In genomic region chr2:5529992-5530391, GRCm38 (mm10) we compare ENCODE assay signal across 31 mouse cellular contexts.
DNase-seq lines count a peak whose midpoint lies in the region; ATAC-seq lines count a peak whose summit lies in the region.
"Had no signal": no experiment of that assay in that cellular context is flagged by ENCODE, and none has a peak within 500 bp of the region (broad histone marks: within the 10 kb centered on the region; RNA-seq: fewer than 3 reads in every experiment).

No protein-coding gene starts in this region.

- no peaks in the 10 kb centered on the region for H3K9me3 ChIP-seq in forebrain, embryonic 15.5 days
- H3K9me3 ChIP-seq in forebrain, embryonic 10.5 days = no peaks in the 10 kb centered on the region
- H3K9me3 ChIP-seq: embryonic facial prominence, embryonic 10.5 days; embryonic facial prominence, embryonic 15.5 days; heart, embryonic 15.5 days; hindbrain, embryonic 12.5 days; limb, embryonic 13.5 days; liver, embryonic 12.5 days; neural tube, embryonic 15.5 days; stomach, embryonic 15.5 days had no signal

- no peaks in the 10 kb centered on the region for H3K4me1 ChIP-seq in forebrain, embryonic 15.5 days
- no peaks in the 10 kb centered on the region for H3K4me1 ChIP-seq in forebrain, embryonic 10.5 days
- H3K4me1 ChIP-seq: embryonic facial prominence, embryonic 10.5 days; embryonic facial prominence, embryonic 15.5 days; heart, embryonic 10.5 days; heart, embryonic 15.5 days; hindbrain, embryonic 12.5 days; limb, embryonic 13.5 days; liver, embryonic 12.5 days; neural tube, embryonic 15.5 days; stomach, embryonic 15.5 days had no signal

- H3K4me3 ChIP-seq in forebrain, embryonic 15.5 days = no peak overlapping the region
- no peak overlapping the region for H3K4me3 ChIP-seq in forebrain, embryonic 10.5 days
- H3K4me3 ChIP-seq: embryonic facial prominence, embryonic 10.5 days; embryonic facial prominence, embryonic 15.5 days; heart, embryonic 10.5 days; heart, embryonic 15.5 days; hindbrain, embryonic 12.5 days; limb, embryonic 13.5 days; liver, embryonic 12.5 days; neural tube, embryonic 15.5 days; stomach, embryonic 15.5 days had no signal

- DNase-seq in forebrain, embryonic 10.5 days (ENCODE audit: extremely low spot score, low spot score) = no peak
- peak; percentile 18 for DNase-seq in retina, postnatal 1 day
- no peak for DNase-seq in retina, embryonic 14.5 days (ENCODE audit: low spot score)
- peak; percentile 18 for DNase-seq in brain, embryonic 18.5 days (ENCODE audit: low read depth, low spot score)
- DNase-seq in ovary, postnatal 14 days (ENCODE audit: low spot score) = no peak
- DNase-seq: adrenal gland, adult 2 months; adrenal gland, postnatal 36 days; B cell, adult 2 months; cerebellum, adult 11-12 months; cerebellum, adult 9-11 months; gastrocnemius, postnatal 25 days; heart, adult 11 months; kidney, adult 9 months; kidney, postnatal 10 days; liver, postnatal 0 days; lung, postnatal 4 days; midbrain, embryonic 14.5 days; thymus, postnatal 25 days had no signal

- H3K27ac ChIP-seq in forebrain, embryonic 15.5 days (replicated peaks) = 0 out of 2 replicates have a peak overlapping the region, but pooled peaks have one; percentile 1
- H3K27ac ChIP-seq in forebrain, embryonic 10.5 days = no peak overlapping the region
- H3K27ac ChIP-seq: embryonic facial prominence, embryonic 10.5 days; embryonic facial prominence, embryonic 15.5 days; heart, embryonic 10.5 days; heart, embryonic 15.5 days; hindbrain, embryonic 12.5 days; limb, embryonic 13.5 days; liver, embryonic 12.5 days; neural tube, embryonic 15.5 days; stomach, embryonic 15.5 days had no signal

- ATAC-seq in forebrain, embryonic 15.5 days (replicated peaks) = peak; percentile 55
- ATAC-seq in megakaryocyte, adult 5-6 weeks (ENCODE audit: poor library complexity, severe bottlenecking) = no peak
- ATAC-seq: activated CD4-positive, CD25-positive, alpha-beta regulatory T cell, adult 4 months; intestine, postnatal 0 days; liver, embryonic 12.5 days; liver, postnatal 0 days had no signal

- no peak overlapping the region for H3K4me2 ChIP-seq in forebrain, embryonic 15.5 days (replicated peaks)
- H3K4me2 ChIP-seq: embryonic facial prominence, embryonic 15.5 days; heart, embryonic 15.5 days; hindbrain, embryonic 12.5 days; limb, embryonic 13.5 days; liver, embryonic 12.5 days; neural tube, embryonic 15.5 days; stomach, embryonic 15.5 days had no signal

- H3K9ac ChIP-seq in forebrain, embryonic 15.5 days (replicated peaks) = no peak overlapping the region
- H3K9ac ChIP-seq: embryonic facial prominence, embryonic 15.5 days; heart, embryonic 15.5 days; hindbrain, embryonic 12.5 days; limb, embryonic 13.5 days; liver, embryonic 12.5 days; liver, postnatal 0 days; neural tube, embryonic 15.5 days; stomach, embryonic 15.5 days had no signal

- no peaks in the 10 kb centered on the region for H3K27me3 ChIP-seq in forebrain, embryonic 15.5 days
- no peaks in the 10 kb centered on the region for H3K27me3 ChIP-seq in forebrain, embryonic 10.5 days (ENCODE audit: poor library complexity, severe bottlenecking)
- H3K27me3 ChIP-seq: embryonic facial prominence, embryonic 15.5 days; heart, embryonic 15.5 days; hindbrain, embryonic 12.5 days; limb, embryonic 13.5 days; liver, embryonic 12.5 days; neural tube, embryonic 15.5 days; stomach, embryonic 15.5 days had no signal

- H3K36me3 ChIP-seq in forebrain, embryonic 15.5 days = no peaks in the 10 kb centered on the region
- no peaks in the 10 kb centered on the region for H3K36me3 ChIP-seq in forebrain, embryonic 10.5 days (replicated peaks)
- H3K36me3 ChIP-seq: embryonic facial prominence, embryonic 10.5 days; embryonic facial prominence, embryonic 15.5 days; heart, embryonic 10.5 days; heart, embryonic 15.5 days; hindbrain, embryonic 12.5 days; limb, embryonic 13.5 days; liver, embryonic 12.5 days; neural tube, embryonic 15.5 days; stomach, embryonic 15.5 days had no signal

- 53% methylated on average over 2 of the region's 2 CpGs for WGBS in forebrain, embryonic 15.5 days
- WGBS in forebrain, embryonic 10.5 days = 90% methylated on average over 2 of the region's 2 CpGs

Comparison
In these comparisons a context has a peak if more than half of its experiments do, and no peak if none do; other contexts are left out.
1. DNase-seq: peak in retina, postnatal 1 day (single experiment) and brain, embryonic 18.5 days (single experiment); none in forebrain, embryonic 10.5 days (single experiment), retina, embryonic 14.5 days (single experiment) and ovary, postnatal 14 days (single experiment).